Mouse (Mus musculus): ENCODE measurements around the gene Znhit1.
A peak's percentile ranks its signal among the peaks of the same experiment; 100 is the strongest.

The Znhit1 gene

GRCm38 (mm10) chr5:136987934-136988271 is at the start of gene Znhit1:
Gene Znhit1 (minus strand): TSS chr5:136988021.
- no peak for DNase-seq (ENCODE audit: low spot score)

- DNase-seq (ENCODE audit: low spot score): no peak
Measured at GRCm38 (mm10) chr5:137036211-137036610, 48.4 kb upstream of the Znhit1 start.

DNA sequence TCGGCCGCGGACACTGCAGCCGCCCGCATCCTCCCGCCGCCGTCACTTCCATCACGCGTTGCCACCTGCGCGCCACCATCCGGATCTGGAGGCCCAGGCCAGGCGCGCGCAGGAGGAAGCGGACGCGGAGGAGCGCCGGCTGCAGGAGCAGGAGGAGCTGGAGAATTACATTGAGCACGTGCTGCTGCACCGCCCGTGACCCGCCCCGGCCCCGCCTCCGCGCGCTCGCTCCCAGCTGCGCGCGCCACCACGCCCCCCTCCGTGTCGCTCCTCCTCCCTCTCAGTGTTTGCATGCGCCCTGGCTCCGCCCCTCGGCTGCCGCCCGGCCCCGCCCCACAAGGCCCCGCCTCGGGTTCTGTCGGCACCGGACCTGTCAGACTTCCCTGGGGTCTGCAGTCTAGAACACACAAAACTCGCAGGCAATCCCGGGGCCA is 44.8 kb upstream of the Znhit1 start:
- peak; percentile 94 for DNase-seq (ENCODE audit: low spot score)

GRCm38 (mm10) chr5:137032033-137032421 is 44.2 kb upstream of the Znhit1 start:
- DNase-seq (ENCODE audit: low spot score): no peak

DNA sequence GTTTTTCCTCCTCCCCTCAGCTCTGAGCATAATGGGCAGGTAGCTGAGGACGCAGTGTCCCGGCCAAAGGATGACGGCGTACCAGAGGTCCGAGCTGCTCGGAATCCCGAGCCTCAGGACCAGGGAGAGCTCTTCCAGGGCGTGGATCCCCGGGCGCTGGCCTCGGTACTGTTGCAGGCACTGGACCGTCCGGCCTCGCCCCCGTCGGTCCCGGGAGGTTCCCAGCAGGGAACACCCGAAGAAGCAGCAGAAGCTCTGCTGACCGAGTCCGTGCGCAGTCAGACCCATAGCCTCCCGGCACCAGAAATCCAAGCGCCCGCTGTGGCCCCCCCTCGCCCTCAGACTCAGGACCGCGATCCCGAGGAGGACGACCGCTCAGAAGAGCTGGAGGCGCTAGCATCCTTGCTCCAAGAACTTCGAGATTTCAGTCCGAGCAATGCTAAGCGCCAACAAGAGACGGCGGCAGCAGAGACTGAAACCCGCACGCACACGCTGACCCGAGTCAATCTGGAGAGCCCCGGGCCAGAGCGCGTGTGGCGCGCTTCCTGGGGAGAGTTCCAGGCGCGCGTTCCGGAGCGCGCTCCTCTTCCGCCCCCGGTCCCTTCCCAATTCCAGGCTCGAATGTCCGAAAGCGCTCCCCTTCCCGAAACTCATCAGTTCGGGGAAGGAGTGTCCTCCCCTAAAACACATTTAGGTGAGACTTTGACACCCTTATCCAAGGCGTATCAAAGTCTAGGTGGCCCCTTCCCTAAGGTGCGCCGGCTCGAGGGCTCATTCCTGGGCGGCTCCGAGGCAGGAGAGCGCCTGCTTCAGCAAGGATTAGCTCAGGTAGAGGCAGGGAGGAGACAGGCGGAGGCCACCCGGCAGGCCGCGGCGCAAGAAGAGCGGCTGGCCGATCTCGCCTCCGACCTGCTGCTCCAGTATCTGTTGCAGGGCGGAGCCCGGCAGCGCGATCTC is 43.5 kb upstream of the Znhit1 start:
- peak; percentile 75 for DNase-seq (ENCODE audit: low spot score)

DNA sequence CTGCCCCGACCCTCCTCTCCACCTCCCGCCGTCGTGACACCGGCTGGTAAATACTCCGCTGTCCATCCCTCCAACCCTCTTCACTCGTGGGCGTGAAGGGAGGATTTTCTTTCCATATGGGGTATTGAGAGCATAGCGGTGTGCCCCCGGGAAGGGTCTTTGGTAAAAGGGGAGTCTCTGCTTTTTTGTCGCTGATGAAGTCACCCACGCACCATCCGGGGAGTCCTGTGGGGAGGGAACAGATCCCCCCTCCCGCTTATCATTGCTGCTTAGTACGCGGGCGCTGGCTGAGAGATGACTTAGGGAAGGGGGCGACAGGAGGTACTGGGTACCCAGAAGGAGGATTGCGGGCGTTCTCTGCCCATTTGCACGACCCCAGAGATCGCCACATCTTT is 42.6 kb upstream of the Znhit1 start:
- DNase-seq (ENCODE audit: low spot score): no peak

- DNase-seq (ENCODE audit: low spot score): peak; percentile 99
Measured at GRCm38 (mm10) chr5:137029643-137030415, 42.0 kb upstream of the Znhit1 start.

GRCm38 (mm10) chr5:137029273-137029585 is 41.4 kb upstream of the Znhit1 start:
- DNase-seq (ENCODE audit: low spot score): no peak

- no peak for DNase-seq (ENCODE audit: low spot score)
Measured at GRCm38 (mm10) chr5:137028561-137029272, 40.9 kb upstream of the Znhit1 start.

DNA sequence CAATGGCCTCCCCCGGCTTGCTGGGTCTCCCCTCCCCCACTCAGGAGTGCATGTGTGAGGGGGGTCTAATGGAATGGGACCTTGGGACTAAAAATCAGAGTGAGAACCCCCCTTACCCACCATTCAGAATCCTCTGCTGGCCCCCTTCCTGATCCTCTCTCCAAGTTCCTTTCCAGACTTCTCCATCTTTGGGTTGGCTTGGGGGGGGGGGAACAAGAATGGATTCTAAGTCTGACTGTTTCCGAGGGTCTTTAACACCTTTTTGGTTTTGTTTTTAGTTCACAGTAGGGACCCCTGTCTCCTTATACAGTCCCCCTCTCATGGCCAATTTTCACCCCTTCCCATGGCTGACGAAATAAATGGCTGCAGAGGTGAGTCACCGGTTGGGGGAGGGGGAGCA is 38.3 kb upstream of the Znhit1 start, which contains the start of gene Vgf:
Gene Vgf, plus strand, starts transcription at position 301 of the 400 bp plus-strand sequence.
- DNase-seq (ENCODE audit: low spot score): no peak

DNA sequence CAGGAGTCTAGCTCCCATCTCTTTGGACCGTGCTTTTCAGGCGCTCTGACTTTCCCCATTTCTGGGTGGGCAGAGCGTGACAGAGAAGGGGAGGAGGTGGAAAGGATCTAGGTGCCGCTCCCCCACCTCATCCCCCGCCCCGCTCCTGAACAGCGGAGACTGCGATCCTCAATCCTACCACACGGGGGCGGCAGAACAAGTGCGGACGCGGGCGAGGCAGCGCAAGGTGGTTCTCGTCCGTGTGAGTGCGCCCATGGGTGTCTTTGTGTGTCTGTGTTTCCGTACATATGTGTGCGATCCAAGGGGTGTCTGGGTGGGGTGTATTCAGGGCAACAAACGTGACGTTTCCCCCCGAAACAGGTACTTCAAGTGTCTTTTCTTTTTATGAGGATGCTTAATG is 37.3 kb upstream of the Znhit1 start:
- DNase-seq (ENCODE audit: low spot score): peak; percentile 93

DNA sequence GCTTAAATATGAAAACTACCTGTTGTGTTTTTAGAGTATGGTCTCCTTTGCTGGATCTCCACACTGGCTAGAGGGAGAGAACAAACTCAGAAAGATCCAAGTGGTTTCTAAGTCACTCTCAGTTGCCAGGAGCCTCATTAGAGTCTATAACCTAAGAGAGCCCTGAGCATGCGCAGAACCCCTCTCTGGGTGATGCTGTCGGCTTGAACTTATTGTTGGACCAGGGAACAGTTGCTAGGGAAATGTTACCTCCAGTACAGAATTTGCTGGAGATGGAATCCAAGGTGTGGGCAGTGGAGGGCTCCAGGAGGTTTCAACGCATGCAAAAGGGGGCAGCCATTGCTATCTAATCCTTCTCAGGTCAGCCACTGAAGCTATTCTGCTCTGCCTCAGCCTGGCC is 36.5 kb upstream of the Znhit1 start:
- DNase-seq (ENCODE audit: low spot score): no peak

GRCm38 (mm10) chr5:137015913-137016312 is 28.1 kb upstream of the Znhit1 start:
- DNase-seq (ENCODE audit: low spot score): no peak

DNA sequence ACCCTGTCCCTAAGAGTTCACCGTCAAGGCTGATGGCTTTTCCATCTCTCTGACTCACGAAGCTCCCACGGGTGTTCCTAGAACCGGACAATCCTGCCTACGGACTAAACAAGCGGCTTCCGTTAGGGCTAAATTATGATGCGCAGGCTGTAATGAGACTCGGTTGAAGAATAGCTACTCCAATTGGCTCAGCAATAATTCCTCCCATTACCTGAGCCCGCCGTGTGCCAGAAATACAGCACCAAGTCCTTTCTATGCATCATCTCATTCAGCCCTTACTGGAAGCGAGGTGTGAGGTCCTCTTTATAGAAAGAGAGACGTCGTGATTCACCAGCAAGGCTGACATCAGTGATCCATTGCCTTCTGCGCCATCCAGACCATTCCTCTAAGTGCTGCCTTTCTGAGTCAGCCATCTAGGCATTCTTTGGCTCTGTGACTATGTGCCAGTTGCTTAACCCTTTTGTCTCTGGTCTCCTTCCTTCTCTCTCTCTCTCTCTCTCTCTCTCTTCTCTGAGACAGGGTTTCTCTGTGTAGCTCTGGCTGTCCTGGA is 24.7 kb upstream of the Znhit1 start:
- no peak for DNase-seq (ENCODE audit: low spot score)

- DNase-seq (ENCODE audit: low spot score): peak; percentile 78
Measured at GRCm38 (mm10) chr5:137009988-137010387, 22.2 kb upstream of the Znhit1 start.

DNA sequence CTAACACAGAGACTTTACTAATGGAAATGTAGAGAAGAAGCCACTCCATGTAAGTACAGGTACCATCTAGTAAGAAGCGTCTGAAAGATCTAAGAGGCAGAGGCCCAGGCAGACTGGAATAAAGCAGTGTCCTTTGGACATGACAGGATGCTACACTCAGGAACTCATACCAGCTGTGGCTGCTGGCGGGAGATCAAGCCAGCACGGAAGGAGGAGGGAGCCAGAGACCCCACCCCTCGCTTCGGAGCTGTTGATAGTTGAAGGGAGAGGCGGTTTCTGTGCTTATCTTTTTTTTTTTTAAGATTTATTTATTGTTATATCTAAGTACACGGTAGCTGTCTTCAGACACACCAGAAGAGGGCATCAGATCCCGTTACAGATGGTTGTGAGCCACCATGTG is 19.5 kb upstream of the Znhit1 start:
- no peak for DNase-seq (ENCODE audit: low spot score)

DNA sequence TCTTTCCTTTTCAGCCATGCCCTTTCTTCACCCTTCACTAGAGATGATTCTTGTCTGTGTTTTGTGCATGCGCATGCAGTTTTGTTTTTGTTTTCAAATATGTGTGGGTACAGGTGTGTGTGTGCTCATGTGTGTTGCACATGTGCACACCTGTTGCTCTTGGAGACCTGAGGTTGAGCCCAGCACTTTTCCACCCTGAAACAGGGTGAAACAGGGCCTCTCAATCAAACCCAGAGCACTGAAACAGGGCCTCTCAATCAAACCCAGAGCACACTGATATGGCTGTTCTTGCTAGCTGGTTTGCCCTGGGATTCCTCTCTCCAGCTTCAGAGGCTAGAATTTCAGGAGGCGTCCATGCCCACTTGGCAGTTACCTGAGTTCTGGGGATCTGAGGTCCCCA is 12.8 kb upstream of the Znhit1 start:
- DNase-seq (ENCODE audit: low spot score): no peak

DNA sequence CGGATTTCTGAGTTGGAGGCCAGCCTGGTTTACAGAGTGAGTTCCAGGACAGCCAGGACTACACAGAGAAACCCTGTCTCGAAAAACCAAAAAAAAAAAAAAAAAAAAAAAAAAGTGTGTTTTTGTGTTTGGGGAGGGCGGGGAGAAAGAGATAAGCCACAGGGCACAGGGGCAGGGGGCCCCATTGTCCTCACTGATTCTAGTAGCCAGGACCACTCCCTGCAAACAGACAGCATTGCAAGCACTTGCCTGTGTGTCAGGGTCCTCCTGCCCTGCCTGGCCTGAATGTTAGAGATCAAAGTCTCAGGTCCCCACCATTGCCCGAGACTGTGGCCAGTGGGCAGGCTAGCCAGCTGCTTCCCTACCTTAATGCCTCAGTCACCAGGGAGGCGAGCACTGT is 11.6 kb upstream of the Znhit1 start:
- DNase-seq (ENCODE audit: low spot score): no peak

DNA sequence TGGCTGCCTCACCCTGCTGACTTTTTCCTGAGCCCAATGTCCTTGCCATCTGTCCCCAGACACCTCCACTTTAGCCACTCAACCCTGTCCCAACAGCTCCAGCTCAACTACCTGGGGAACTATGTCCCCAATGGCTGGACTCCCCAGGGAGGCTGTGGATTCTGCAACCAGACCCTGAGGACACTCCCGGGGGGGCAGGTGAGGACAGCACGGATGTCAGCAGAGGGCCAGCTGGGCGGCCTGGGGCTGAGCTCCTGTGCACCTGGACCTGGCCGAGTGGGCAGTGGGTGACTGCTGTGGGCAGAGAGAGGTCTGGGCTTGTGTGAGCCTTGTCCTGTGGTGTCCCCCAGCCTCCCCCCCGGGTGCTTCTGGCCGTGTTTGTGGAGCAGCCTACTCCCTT is 2.0 kb upstream of the Znhit1 start:
- no peak for DNase-seq (ENCODE audit: low spot score)

DNA sequence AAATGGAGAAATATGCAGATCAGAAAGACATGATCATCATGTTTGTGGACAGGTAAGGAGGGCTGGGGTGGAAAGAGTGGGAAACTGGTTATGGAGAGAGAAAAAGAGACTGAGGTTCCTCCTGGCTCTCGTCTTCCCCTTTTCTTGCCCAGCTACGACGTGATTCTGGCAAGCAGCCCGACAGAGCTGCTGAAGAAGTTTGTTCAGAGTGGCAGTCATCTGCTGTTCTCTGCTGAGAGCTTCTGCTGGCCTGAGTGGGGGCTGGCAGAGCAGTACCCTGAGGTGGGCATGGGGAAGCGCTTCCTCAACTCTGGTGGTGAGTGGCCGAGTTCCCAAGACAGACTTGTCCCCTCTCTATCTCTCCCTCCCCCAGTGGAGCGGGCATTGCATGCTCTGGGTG is 599 bp upstream of the Znhit1 start:
- peak; percentile 62 for DNase-seq (ENCODE audit: low spot score)

DNA sequence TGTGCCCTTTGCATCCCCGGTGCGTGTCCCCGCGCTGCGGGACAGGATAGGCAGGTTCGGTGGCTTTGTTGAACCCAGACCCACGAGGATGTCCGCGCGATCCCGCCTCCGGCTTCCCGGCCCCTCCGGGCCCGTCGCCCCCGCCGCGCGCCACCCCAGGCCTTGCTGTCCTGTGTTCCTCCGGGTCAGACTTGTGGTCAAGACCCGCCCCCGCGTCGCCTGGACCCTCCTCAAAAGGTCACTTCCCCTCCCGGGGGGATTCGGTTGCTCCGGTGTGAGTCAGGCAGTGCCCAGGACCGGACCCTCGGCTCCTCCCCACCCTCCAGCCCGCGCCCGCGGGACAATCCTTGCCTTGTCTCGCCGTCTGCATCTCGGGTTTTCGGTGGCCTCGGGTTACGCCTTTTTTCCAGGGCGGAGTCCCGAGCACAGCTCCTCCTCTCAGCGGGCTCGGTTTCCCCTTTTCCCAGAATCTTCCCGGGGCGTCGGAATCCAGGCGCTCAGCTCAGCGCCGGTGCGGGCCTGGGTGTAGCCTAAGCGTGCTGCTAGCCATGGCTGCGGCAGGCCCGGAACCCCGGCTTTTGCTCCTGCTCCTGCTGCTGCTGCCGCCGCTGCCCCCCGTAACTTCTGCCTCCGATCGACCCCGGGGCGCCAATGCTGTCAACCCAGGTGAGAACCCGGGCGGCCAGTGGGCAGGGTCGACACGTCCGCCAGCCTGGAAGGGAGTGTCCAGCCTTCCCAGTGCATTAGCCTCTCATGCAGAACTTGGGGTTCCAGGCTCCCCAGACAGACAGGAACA is 485 bp downstream of the Znhit1 start:
- peak; percentile 84 for DNase-seq (ENCODE audit: low spot score)

Data from testis, postnatal 10 days (tissue).